Mouse (Mus musculus) spleen, postnatal 10 days (tissue): ENCODE results near the gene Synpo2l.
"Not testable (repeated sequence)": the region's sequence is repeated elsewhere in the genome, so short reads cannot be mapped to it uniquely, and the experiment has no call there.

Experiments used
- DNase-seq, 2 experiments: peaks; one replicate each; pipeline ENCODE4 v3.0.0; 2021 to 2022; ENCODE audit warnings: low spot score in 2 of 2

Synpo2l gene

GRCm38 (mm10) chr14:20641438-20641875 lies 26.7 kb downstream of the Synpo2l start:
- no peak for DNase-seq

GRCm38 (mm10) chr14:20640644-20641437 lies 27.3 kb downstream of the Synpo2l start, which contains the start of gene Usp54:
Gene Usp54 (minus strand): TSS chr14:20641063.
- DNase-seq, result peak; percentile 96 to 99

- peak in 1 of 2 experiments; percentile 67 for DNase-seq
These were observed 28.1 kb downstream of the Synpo2l start for GRCm38 (mm10) chr14:20639918-20640619.

GRCm38 (mm10) chr14:20638702-20639101 lies 29.5 kb downstream of the Synpo2l start:
- no peak for DNase-seq

- no peak for DNase-seq
These were observed 30.2 kb downstream of the Synpo2l start for GRCm38 (mm10) chr14:20637818-20638574.

- DNase-seq, result not testable (repeated sequence)
These were observed 31.2 kb downstream of the Synpo2l start for GRCm38 (mm10) chr14:20636968-20637367.

- no peak for DNase-seq
These were observed 32.6 kb downstream of the Synpo2l start for GRCm38 (mm10) chr14:20635546-20635945.

- no peak for DNase-seq
These were observed 36.9 kb downstream of the Synpo2l start for GRCm38 (mm10) chr14:20631253-20631652.

GRCm38 (mm10) chr14:20626971-20627370 lies 41.2 kb downstream of the Synpo2l start:
- no peak for DNase-seq

GRCm38 (mm10) chr14:20626447-20626846 lies 41.7 kb downstream of the Synpo2l start:
- DNase-seq, result no peak

GRCm38 (mm10) chr14:20622907-20623306 lies 45.2 kb downstream of the Synpo2l start:
- no peak for DNase-seq

GRCm38 (mm10) chr14:20622412-20622811 lies 45.7 kb downstream of the Synpo2l start:
- DNase-seq, result no peak

- no peak for DNase-seq
These were observed 46.3 kb downstream of the Synpo2l start for GRCm38 (mm10) chr14:20621903-20622302.

GRCm38 (mm10) chr14:20619131-20619530 lies 49.0 kb downstream of the Synpo2l start:
- no peak for DNase-seq

- no peak for DNase-seq
These were observed 49.9 kb downstream of the Synpo2l start for GRCm38 (mm10) chr14:20618211-20618610.

- DNase-seq, result no peak
These were observed 51.7 kb downstream of the Synpo2l start for GRCm38 (mm10) chr14:20616421-20616820.

- no peak for DNase-seq
These were observed 53.1 kb downstream of the Synpo2l start for GRCm38 (mm10) chr14:20615075-20615474.

GRCm38 (mm10) chr14:20612820-20613219 lies 55.3 kb downstream of the Synpo2l start:
- DNase-seq, result no peak

GRCm38 (mm10) chr14:20610146-20610545 lies 58.0 kb downstream of the Synpo2l start:
- DNase-seq, result no peak

GRCm38 (mm10) chr14:20609519-20609918 lies 58.6 kb downstream of the Synpo2l start:
- DNase-seq, result no peak
